Mouse (Mus musculus): ENCODE results near the gene Akap13.

Gene Akap13

GRCm38 (mm10) chr7:75686046-75686826 is 230.9 kb downstream of the Akap13 start:
- DNase-seq: no peak

GRCm38 (mm10) chr7:75686827-75687164 is 231.5 kb downstream of the Akap13 start:
- DNase-seq: no peak

- no peak for DNase-seq
These were observed 232.8 kb downstream of the Akap13 start for GRCm38 (mm10) chr7:75688144-75688543.

GRCm38 (mm10) chr7:75694777-75695176 is 239.4 kb downstream of the Akap13 start:
- no peak for DNase-seq

- no peak for DNase-seq
These were observed 244.5 kb downstream of the Akap13 start for GRCm38 (mm10) chr7:75699836-75700235.

DNA sequence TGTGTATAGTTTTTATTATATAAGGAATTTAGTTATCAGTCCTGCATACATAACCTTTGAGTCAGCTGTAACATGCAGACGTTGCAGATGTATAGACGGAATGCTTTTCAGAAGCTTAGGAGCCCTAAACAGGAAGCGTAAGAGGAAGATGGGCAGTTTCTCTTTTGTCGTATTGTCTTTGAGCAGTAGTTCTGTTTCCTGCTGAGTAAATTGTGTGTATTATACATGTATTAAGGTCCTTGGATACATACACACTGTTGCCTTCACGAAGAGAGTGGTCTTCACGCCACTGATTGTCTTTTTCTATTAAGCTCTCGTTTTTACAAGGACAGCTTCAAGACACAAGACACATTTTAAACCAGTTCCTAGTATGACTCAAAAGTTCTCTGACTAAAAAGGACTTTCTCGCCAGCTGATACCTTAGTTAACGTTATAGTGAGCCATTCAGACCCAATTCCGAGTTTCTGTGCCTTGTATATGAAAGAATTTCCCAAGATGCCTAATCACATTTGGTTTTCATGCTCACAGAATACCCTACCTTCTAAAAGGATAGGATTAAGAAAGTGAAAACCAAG is 245.5 kb downstream of the Akap13 start:
- no peak for DNase-seq

GRCm38 (mm10) chr7:75701761-75702160 is 246.4 kb downstream of the Akap13 start:
- DNase-seq: no peak

DNA sequence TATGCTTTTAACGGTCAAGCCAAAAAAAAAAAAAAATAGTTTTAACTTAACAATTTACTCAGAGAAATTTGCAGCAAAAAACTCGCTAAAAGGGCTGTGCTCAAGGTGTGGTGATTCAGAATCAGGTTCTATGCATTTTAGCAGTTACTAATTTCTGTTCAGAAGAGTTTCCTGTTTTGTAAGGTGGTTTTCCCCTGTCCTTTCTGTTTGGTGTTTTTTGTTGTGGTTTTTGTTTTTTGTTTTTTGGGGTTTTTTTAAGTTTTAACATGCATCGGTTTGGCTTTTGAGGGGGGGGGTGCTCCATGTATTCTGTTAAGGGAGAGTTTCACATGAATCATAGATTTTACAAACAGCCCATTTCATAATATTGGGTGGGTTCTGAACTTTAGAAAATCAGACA is 247.0 kb downstream of the Akap13 start:
- DNase-seq: no peak

- DNase-seq: no peak
These were observed 247.8 kb downstream of the Akap13 start for GRCm38 (mm10) chr7:75702966-75703645.

DNA sequence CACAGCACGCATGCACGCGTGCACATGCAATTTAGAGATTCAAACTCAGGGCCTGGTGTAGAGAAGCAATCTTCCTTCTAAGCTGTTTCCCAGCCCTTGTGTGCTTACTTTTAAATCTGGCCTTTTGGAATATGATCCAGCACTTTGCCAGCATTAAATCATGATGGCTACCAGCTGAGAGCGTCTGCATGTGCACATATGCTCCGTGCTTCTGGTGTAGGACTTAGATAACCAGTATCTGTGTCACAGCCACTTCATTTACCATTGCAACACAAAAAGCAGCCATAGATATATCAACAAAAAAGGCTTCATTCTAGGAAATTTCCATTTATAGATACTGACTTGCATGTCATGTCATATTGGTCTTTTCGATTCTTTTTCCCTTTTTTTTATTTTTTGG is 249.5 kb downstream of the Akap13 start:
- no peak for DNase-seq

DNA sequence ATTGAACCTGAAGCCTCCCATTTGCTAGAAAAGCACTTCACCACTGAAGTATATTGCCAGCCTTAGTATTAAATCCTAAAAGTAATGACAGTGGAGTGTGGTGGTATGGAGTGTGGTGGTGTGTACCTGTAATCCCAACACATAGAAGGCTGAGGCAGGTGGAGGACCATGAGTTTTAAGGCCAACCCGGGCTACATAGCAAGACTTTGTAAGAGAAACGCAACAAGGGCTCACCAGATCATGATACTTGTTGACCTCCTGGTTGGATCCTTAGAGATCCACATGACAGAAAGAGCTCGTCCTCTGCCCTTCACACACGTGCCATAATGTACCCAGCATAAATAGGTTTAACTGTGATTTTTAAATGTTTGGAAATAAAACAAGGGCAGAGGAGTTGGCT is 254.6 kb downstream of the Akap13 start:
- no peak for DNase-seq

GRCm38 (mm10) chr7:75710920-75711319 is 255.6 kb downstream of the Akap13 start:
- no peak for DNase-seq

GRCm38 (mm10) chr7:75711436-75711835 is 256.1 kb downstream of the Akap13 start:
- no peak for DNase-seq

- no peak for DNase-seq
These were observed 257.5 kb downstream of the Akap13 start for GRCm38 (mm10) chr7:75712808-75713207.

DNA sequence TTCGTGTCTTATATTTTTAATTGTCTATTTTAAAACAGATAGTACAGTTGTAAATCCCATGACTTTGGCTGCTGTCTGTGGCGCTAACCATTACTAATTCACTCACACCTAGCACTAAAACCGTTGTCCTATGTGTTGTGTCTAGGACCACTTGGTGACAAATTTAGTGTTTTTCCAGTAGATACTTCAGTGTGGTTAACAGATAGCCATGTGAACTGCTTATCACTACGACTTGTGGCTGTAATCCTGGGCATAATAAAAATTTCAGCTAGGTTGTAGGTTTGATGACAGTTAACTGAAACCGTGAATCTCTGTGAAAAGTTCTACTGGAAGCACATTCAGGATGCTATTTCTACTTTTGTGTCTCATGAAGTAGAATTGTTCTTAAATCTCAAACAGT is 258.6 kb downstream of the Akap13 start:
- DNase-seq: no peak

DNA sequence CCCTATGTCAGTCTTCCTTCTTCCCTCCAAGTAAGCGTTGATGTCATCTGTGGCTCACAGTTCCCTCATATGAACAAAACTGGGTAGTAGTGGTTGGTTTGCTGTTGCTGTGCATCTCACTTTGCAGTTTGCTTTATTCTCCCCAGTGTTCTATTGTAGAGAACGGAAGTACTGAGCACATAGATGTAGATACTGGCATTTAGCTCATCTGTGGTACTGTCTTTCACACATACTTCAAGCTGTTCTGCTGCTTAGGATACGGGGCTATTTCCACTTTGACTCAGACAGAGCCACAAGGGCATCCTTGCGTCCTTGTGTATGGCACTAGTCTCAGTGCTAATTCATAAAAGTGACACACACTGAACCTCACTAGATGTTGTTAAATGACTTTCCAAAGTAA is 259.7 kb downstream of the Akap13 start:
- DNase-seq: no peak

- no peak for DNase-seq
These were observed 260.6 kb downstream of the Akap13 start for GRCm38 (mm10) chr7:75715939-75716338.

- no peak for DNase-seq
These were observed 262.0 kb downstream of the Akap13 start for GRCm38 (mm10) chr7:75717349-75717748.

DNA sequence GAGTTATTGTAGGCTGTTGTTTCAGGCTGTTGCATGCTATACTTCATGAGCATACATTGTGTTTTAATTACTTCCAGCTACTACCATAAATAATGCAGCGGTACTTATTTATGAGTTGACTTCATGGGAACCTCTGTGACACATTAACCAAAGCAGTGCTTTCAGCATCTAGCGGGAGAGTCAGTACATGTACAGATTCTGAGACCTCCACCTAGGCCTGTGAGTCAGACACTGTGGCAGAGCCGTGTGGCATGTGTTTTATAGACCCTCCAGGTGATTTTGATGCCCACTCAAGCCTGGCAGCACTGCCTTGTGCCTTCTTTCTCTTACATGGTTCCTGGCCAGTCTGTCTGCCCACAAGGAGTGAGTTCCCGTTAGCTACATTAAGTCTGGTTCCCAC is 266.0 kb downstream of the Akap13 start:
- DNase-seq: no peak

DNA sequence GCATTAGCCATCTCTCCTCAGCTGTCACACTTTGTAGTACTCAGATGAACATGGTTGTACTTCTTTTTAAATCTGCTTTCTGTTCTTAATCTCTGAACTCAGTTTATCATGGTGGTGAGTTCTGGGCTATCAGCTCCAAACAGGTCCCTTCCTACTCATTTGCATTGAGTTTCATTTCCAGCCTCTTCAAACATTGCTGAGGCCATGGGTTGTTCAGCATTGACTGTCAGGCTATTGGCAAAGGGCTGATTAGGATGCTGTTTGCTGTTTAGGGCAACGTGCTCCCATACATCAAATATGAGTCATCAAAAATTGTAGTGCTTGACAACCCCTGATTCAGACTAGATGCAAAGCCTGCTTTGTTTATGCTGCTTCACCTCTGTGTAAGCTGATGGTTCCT is 268.7 kb downstream of the Akap13 start:
- no peak for DNase-seq

- no peak for DNase-seq
These were observed 270.6 kb downstream of the Akap13 start for GRCm38 (mm10) chr7:75725899-75726298.

DNA sequence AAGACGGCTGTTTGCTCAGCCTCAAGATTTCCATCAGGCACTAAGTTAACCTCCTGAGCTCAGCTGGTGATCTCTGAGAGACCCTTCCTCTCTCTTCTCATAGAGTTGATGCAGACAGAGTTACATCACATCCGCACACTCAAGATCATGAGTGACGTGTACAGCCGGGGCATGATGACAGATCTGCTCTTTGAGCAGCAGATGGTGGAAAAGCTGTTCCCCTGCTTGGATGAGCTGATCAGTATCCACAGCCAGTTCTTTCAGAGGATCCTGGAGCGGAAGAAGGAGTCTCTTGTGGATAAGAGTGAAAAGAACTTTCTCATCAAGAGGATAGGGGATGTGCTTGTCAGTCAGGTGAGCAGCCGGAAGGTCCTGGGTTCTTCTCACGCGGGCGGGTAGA is 271.5 kb downstream of the Akap13 start:
- no peak for DNase-seq

GRCm38 (mm10) chr7:75729652-75730051 is 274.3 kb downstream of the Akap13 start:
- no peak for DNase-seq

- no peak for DNase-seq
These were observed 274.9 kb downstream of the Akap13 start for GRCm38 (mm10) chr7:75730216-75730615.
